Mouse (Mus musculus) cerebellum, postnatal 25 days (tissue): ENCODE data around the gene 9230104L09Rik.

Source experiments
- DNase-seq, 2 experiments: peaks; one replicate each; pipeline ENCODE4 v3.0.0; 2021; ENCODE audit warnings: mixed read lengths in 2 of 2

Gene 9230104L09Rik

GRCm38 (mm10) chr2:148864966-148865365 is at the start of gene 9230104L09Rik:
9230104L09Rik (minus strand) TSS chr2:148865038.
- DNase-seq = no peak

- DNase-seq = peak; percentile 68 to 71
These were observed 37.4 kb upstream of the 9230104L09Rik start for GRCm38 (mm10) chr2:148902286-148902685.

DNA sequence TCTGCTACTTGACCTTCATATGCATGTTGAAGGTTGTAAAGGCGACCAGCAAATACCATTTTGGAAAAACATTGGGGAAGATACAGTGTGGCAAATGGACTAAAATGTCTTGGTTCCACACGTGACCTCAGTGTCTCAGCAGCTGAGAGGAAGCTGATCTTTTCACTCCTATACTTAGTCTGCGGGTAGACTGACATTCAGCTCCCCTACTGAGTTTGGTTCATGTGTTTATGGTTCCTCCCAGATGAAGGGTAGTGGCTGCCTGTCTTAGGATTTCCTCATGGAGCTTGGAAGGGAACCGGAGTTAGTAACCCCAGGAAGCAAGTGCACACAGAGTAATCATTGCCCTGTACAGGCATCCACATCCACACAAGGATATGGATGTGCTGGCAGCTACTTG is 35.5 kb upstream of the 9230104L09Rik start:
- DNase-seq = no peak

- no peak for DNase-seq
These were observed 31.4 kb upstream of the 9230104L09Rik start for GRCm38 (mm10) chr2:148896219-148896618.

DNA sequence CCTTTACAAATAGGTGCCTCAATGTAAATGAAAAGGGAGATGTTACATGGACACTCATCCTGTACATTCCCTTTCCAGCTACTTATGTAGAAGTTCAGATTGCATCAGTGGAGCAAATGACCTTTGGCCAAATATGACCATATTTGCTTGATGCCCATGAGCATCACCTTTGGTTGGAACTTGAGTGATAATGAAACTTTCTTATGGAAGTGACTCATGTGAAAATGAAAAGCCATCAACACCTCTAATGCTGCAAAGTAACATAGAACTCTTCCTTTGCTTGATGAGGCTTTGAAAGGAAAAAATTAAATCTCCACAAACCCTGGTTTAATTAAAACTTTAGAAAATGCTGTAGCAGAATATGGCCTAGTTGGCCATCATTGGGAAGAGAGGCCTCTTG is 28.3 kb upstream of the 9230104L09Rik start:
- DNase-seq = no peak

- DNase-seq = no peak
These were observed 25.4 kb upstream of the 9230104L09Rik start for GRCm38 (mm10) chr2:148890021-148890851.

GRCm38 (mm10) chr2:148889331-148890010 is 24.6 kb upstream of the 9230104L09Rik start:
- DNase-seq = no peak

DNA sequence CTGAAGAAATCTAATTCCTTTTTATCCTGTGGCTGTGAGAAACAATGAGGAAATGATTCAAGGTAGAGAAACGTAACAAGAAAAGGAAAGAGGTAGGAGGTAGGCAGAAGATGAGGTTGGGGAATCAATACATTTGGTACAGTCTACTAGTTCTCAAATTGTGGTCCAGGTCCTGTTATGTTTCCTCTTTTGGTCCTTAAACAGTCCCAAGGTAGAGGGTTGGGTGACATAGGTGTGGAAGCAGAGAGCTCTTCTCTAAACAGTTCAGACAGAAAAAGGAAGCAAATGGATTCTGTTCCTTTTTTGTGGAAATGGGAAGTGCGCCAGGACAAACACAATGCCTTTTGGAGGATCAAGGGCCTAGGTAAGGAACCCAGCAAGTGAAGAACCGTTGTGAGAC is 24.0 kb upstream of the 9230104L09Rik start:
- DNase-seq = no peak

- DNase-seq = no peak
These were observed 19.9 kb upstream of the 9230104L09Rik start for GRCm38 (mm10) chr2:148884738-148885137.

- DNase-seq = no peak
These were observed 14.4 kb upstream of the 9230104L09Rik start for GRCm38 (mm10) chr2:148879199-148879598.

DNA sequence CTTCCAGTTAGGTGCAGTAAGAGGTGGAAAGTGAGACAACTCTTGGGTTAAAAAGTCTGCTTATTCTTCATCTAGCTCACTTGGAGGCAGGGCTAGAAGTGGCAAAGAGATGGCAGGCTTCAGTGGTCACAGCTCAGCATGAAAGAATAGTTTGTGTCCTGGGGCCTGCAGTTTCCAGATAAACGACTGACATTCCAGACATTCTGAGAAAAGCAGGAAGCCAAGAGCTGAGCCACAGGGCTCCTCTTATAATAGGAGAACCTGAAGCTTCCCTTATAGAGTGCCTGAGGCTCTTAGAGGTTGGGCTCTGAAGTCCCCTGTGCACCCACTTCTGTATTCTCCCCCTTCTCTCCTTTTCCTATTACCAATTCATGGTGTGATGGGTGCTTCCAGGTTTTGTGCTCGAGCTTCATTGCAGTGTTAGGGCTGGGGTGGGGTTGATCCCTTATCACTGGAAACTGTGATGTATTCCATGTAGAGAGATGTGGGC is 13.8 kb upstream of the 9230104L09Rik start:
- no peak for DNase-seq

DNA sequence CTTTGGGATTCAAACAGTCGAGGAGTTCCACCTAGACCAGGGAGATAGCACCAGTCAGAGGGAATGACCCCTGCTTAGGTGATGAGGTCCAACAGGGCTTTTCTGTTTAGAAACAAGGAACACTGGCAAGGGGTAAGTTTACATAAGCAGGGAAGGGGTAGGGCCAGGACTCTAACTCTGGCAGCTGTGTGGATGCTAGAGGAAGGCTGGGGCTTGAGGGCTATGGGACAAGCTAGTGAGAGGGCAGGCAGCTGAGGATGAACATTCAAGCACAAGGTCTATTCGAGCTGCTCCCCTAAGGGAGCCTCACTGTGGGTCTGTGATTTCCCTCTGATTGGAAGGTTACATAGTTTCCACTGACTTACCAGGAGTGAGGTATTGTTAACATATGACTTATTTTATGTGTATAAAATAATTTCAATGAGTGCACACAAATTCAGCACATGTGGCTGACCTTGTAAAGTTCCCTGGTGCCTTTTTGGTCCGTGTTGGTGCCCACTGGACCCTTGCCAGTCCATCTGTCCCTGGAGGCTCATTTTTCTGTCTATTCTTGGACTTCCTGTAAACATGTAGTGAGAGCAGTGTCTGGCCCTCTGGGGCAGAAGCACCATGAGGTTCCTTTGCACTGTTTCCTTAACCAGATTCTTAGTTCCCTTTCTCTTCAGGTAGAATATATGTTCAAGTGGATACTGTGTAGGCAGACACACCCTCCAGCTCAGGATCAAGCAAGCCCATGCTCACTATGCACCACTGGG is 12.4 kb upstream of the 9230104L09Rik start:
- DNase-seq = peak in 1 of 2 experiments; percentile 14

DNA sequence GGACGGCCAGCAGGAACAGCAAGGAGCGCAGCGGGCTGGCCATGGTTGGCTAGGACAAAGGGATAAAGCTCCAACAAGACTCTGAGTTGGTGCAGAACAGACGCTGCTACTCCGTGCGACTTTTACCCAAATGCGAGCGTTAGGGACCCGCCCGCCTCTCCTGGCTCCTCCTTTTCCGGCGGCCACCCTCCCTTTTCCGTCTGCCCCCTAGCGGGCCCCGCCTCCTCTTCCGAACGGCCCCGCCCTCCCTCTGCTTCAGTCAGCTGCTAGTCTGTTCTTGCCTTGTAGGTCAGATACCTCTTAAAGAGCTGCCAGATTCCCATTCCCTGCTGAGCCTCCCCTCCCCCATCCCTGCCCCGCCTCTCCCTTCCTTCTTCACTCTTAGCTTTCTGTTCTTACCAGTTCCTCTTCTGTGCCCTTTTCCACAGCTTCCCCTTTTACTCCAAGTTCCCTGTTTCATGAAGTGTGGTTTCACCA is 10.5 kb upstream of the 9230104L09Rik start, which contains the start of gene Cst3:
Gene Cst3, minus strand, starts transcription at position 358 of the 477 bp plus-strand sequence.
- DNase-seq = peak; percentile 86 to 92

- peak; percentile 36 to 40 for DNase-seq
These were observed 9.9 kb upstream of the 9230104L09Rik start for GRCm38 (mm10) chr2:148874617-148875334.

DNA sequence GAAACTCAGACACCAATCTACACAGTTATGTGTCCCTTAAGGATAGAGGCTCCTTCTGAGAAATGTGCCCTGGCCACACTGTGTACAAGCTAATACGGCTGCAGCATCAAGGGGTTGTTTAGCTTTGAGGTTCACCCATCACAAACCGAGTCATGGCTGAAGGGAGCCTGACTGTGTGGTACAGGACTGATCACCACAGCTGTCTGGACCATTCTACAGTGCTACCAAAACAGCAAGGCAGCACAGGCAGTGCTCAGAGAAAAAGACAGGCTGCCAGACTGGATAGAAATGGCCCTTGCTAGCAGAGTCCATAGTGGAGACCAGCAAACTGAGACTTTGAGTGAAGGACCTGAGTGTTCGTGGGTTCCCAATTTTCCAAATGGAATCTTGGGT is 9.4 kb upstream of the 9230104L09Rik start:
- peak in 1 of 2 experiments; percentile 6 for DNase-seq

- DNase-seq = no peak
These were observed 8.0 kb upstream of the 9230104L09Rik start for GRCm38 (mm10) chr2:148872860-148873259.

DNA sequence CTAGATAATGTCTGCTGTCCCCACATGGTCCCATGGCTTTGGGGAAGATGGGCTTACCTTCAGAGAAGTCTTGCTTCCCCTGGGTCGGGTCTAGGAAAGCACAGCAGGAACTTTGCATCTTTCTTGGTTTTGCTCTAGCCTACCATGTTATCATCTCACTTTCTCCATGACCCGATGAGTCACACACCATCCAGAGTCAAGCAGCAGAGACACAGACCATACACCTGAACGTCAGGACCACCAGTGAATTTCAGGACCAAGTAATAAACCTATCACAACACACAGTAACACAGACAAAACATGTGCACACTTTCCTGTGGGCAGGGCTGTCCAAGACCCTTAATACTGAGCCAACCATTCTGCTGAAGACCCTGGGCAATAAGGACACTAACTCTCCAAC is 5.7 kb upstream of the 9230104L09Rik start:
- DNase-seq = no peak

DNA sequence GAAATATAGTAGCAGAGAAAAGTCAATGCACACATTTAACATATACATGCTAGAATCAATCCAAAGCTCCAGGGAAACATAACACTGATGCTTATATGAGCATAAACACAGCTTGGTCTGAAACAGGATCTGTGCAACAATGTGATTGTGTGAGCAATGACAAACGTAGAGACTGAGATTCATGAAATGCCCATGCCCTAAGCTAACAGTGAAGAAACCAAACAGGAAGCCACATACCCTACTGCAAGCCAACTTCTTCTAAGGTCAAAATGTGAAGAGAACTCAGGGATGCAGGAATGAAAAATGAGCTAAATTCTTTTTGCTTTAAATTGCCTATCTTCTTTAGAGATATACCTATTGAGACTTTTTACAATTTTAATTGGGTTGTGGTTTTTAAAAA is 4.1 kb upstream of the 9230104L09Rik start:
- no peak for DNase-seq

DNA sequence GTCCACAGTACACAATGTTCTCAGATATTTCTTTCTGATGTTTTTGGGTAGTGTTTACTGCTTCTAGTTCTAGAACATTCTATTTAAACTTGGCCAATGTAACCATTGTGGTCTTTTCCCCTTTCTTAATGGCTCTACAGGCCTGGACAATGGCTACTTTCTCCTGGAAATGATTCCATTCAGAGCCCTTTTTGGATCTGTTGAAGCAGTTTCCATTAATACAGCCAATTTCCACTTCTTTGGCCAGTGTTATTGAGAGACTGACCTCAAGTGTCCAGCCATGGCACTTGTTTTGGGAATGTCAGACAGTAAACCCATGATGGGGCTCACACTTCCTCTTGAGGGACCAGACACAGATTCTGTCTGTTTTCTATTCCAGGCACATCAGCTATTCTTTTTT is 3.1 kb downstream of the 9230104L09Rik start:
- DNase-seq = no peak

DNA sequence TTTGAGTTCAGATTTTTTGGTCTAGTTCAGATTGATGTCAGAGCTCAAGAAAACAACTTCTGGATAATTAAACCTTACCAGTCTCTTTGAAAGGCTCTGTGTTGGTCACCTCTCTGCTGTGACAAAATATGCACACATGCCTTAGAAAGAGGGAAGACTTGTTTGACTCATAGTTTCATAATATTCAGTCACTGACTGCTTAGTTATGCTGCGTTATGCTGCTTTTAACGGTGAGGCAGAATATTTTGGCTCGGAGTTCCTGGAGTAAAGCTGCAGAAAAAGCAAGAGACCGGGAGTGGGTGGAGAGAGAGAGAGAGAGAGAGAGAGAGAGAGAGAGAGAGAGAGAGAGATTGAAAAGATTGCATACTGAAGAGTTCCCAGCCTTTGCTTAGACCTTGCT is 3.8 kb downstream of the 9230104L09Rik start:
- DNase-seq = no peak

DNA sequence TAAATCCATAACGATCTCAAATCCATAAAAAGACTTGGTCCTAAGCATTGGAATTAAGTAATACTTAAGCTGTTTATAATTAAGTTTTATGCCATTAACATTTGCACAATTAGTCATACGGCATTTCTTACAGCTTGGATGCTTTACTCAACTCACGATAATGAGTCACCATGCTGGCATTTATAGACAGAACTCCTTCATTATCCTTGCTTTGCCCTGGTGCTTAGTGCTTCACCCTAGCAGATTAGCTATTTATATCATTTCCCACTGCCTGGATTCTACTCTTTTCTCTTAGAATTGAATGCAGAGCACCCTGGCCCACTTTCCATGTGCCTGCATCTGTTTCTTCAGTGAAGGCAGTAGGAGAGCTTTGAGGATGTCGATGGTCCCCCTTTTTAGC is 7.3 kb downstream of the 9230104L09Rik start:
- DNase-seq = no peak
